24 mouse cellular contexts compared by ENCODE assay signal in the genomic region with DNA sequence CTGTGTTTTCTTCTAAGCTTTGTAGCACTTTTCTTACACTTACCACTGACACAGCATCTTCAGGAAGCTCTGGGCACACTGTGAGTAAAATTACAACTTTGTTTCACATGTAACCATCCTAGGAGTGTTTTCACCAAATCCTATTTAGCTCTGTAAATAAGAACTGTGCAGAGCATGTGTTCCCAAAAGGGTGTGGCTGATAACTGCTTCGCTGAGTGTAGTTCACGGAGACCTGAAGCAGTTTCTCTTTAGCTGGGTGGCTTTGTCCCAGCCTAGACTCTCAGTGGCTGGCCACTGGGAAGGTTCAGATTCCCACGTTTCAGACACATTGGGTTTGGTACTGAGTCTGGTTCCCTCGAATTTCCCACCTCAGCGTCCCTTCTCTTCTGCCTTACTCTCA. TPM values are rescaled to one million over a fixed set of nuclear protein-coding genes. Genes with fewer than 3 reads are reported as not detected.
DNase-seq lines count a peak whose midpoint lies in the region; ATAC-seq and TF ChIP-seq lines count a peak whose summit lies in the region.
"Had no signal": no experiment of that assay in that cellular context is flagged by ENCODE, and none has a peak within 500 bp of the region (broad histone marks: within the 10 kb centered on the region; RNA-seq: fewer than 3 reads in every experiment).

No protein-coding gene starts in this region.

- H3K4me2 ChIP-seq in CH12.LX (ENCODE audit: insufficient read depth, low read depth, poor library complexity, severe bottlenecking) = no peak overlapping the region
- H3K4me2 ChIP-seq in intestine, embryonic 15.5 days (replicated peaks) = 0 out of 2 replicates have a peak overlapping the region, but pooled peaks have one; percentile 11
- H3K4me2 ChIP-seq in stomach, embryonic 14.5 days (replicated peaks; ENCODE audit: low read depth, low read length) = no peak overlapping the region
- no peak overlapping the region for H3K4me2 ChIP-seq in stomach, postnatal 0 days (replicated peaks; ENCODE audit: low read depth)
- H3K4me2 ChIP-seq: forebrain, embryonic 13.5 days; heart, embryonic 12.5 days; heart, embryonic 15.5 days; hindbrain, embryonic 12.5 days; hindbrain, embryonic 15.5 days had no signal

- H3K36me3 ChIP-seq in CH12.LX (replicated peaks in 1 of 2; ENCODE audit: control insufficient read depth in 1 of 2, insufficient read depth in 1 of 2, low read length in 1 of 2) = peaks cover 0 to 2% of the 10 kb centered on the region in 2 experiments
- H3K36me3 ChIP-seq in intestine, embryonic 15.5 days = no peaks in the 10 kb centered on the region
- H3K36me3 ChIP-seq in stomach, embryonic 14.5 days (ENCODE audit: control insufficient read depth, insufficient read depth, low read length) = no peaks in the 10 kb centered on the region
- no peaks in the 10 kb centered on the region for H3K36me3 ChIP-seq in stomach, postnatal 0 days (ENCODE audit: control insufficient read depth, insufficient read depth, low read length)
- H3K36me3 ChIP-seq: forebrain, embryonic 10.5 days; heart, embryonic 12.5 days; heart, embryonic 15.5 days; hindbrain, embryonic 12.5 days; hindbrain, embryonic 15.5 days had no signal

- no peak overlapping the region for H3K4me3 ChIP-seq in CH12.LX (replicated peaks in 1 of 3; ENCODE audit: low read depth in 2 of 3, low read length in 2 of 3, poor library complexity in 1 of 3)
- no peak overlapping the region for H3K4me3 ChIP-seq in intestine, embryonic 15.5 days (replicated peaks)
- no peak overlapping the region for H3K4me3 ChIP-seq in stomach, embryonic 14.5 days (ENCODE audit: low read depth, low read length)
- no peak overlapping the region for H3K4me3 ChIP-seq in stomach, postnatal 0 days (ENCODE audit: low read depth, low read length)
- H3K4me3 ChIP-seq: forebrain, embryonic 10.5 days; forebrain, embryonic 13.5 days; heart, embryonic 12.5 days; heart, embryonic 15.5 days; hindbrain, embryonic 12.5 days; hindbrain, embryonic 15.5 days had no signal

- TF ChIP-seq POLR2A in CH12.LX (IDR thresholded peaks at IDR 0.05; ENCODE audit: low read depth, low read length) = no peak

- no peak for TF ChIP-seq EP300 in CH12.LX (IDR thresholded peaks at IDR 0.05; ENCODE audit: low read length)
- TF ChIP-seq EP300 in stomach, postnatal 0 days (optimal IDR thresholded peaks at IDR 0.05) = no peak

- WGBS in intestine, embryonic 15.5 days = 64% methylated on average over 5 of the region's 5 CpGs
- WGBS in stomach, embryonic 14.5 days = 67% methylated on average over 5 of the region's 5 CpGs
- 52% methylated on average over 5 of the region's 5 CpGs for WGBS in stomach, postnatal 0 days

- dilution Hi-C loops in CH12.LX (cut with MboI; ENCODE audit: extremely low pct_ligation_motif_present, extremely low pct_unique_long_range_greater_than_20kb, low sequenced_read_pairs) = no loop called here

- in situ Hi-C loops in CH12.LX (cut with MboI; ENCODE audit: low pct_ligation_motif_present, low pct_unique_long_range_greater_than_20kb, low sequenced_read_pairs) = no loop called here

- peaks cover 10% of the 10 kb centered on the region for H3K9me3 ChIP-seq in CH12.LX (replicated peaks; ENCODE audit: low read length)
- H3K9me3 ChIP-seq in intestine, embryonic 15.5 days = no peaks in the 10 kb centered on the region
- no peaks in the 10 kb centered on the region for H3K9me3 ChIP-seq in stomach, embryonic 14.5 days (ENCODE audit: control insufficient read depth, low read depth, low read length)
- H3K9me3 ChIP-seq in stomach, postnatal 0 days (ENCODE audit: control insufficient read depth, low read length) = no peaks in the 10 kb centered on the region
- H3K9me3 ChIP-seq: forebrain, embryonic 10.5 days; forebrain, embryonic 13.5 days; heart, embryonic 12.5 days; heart, embryonic 15.5 days; hindbrain, embryonic 12.5 days; hindbrain, embryonic 15.5 days had no signal

- peak; percentile 78 for ATAC-seq in intestine, embryonic 15.5 days
- ATAC-seq in stomach, embryonic 14.5 days (ENCODE audit: insufficient number of reproducible peaks, insufficient read depth, low FRiP score, low read depth) = 0 out of 2 replicates have a peak, but pooled peaks have one; percentile 20
- peak; percentile 81; the same call in 1 of the 2 replicates for ATAC-seq in stomach, postnatal 0 days (ENCODE audit: low FRiP score, low TSS enrichment)
- ATAC-seq: activated CD4-positive, CD25-positive, alpha-beta regulatory T cell, adult 4 months; CD4-positive, CD25-positive, alpha-beta regulatory T cell, adult 4 months; forebrain, embryonic 13.5 days; forebrain, embryonic 16.5 days had no signal

- TF ChIP-seq CTCF in CH12.LX (conservative IDR thresholded peaks at IDR 0.05 in 1 of 2, IDR thresholded peaks at IDR 0.05 in 1 of 2; ENCODE audit: low read depth in 2 of 2, low read length in 2 of 2) = no peak
- TF ChIP-seq CTCF in stomach, postnatal 0 days (IDR thresholded peaks at IDR 0.05; ENCODE audit: low read depth) = no peak

- TF ChIP-seq RAD21 in CH12.LX (IDR thresholded peaks at IDR 0.05; ENCODE audit: low read depth, low read length) = no peak

- H3K27me3 ChIP-seq in CH12.LX (replicated peaks) = no peaks in the 10 kb centered on the region
- no peaks in the 10 kb centered on the region for H3K27me3 ChIP-seq in intestine, embryonic 15.5 days (replicated peaks)
- H3K27me3 ChIP-seq in stomach, embryonic 14.5 days (ENCODE audit: control insufficient read depth, insufficient read depth, low read length) = no peaks in the 10 kb centered on the region
- H3K27me3 ChIP-seq in stomach, postnatal 0 days (ENCODE audit: control insufficient read depth, insufficient read depth, low read length) = no peaks in the 10 kb centered on the region
- H3K27me3 ChIP-seq: forebrain, embryonic 13.5 days; heart, embryonic 12.5 days; heart, embryonic 15.5 days; hindbrain, embryonic 12.5 days; hindbrain, embryonic 15.5 days had no signal

- no peak for DNase-seq in CH12.LX (ENCODE audit: extremely low read depth)
- DNase-seq in stomach, postnatal 0 days (ENCODE audit: low spot score) = peak; percentile 50
- no peak for DNase-seq in heart, adult 18-20 months
- DNase-seq in neural tube, embryonic 10.5 days (ENCODE audit: extremely low spot score, low spot score) = no peak
- DNase-seq: adrenal gland, adult 8-10 months; adrenal gland, postnatal 25 days; cerebellum, adult 11-12 months; cerebellum, adult 8-10 months; cerebellum, postnatal 10 days; cerebellum, postnatal 36 days; gastrocnemius, postnatal 14 days; heart, adult 11 months; heart, postnatal 14 days had no signal

- no peaks in the 10 kb centered on the region for H3K79me2 ChIP-seq in CH12.LX (replicated peaks; ENCODE audit: control insufficient read depth, extremely low read depth, insufficient read depth, poor library complexity, severe bottlenecking)

- peaks cover 5 to 31% of the 10 kb centered on the region in 2 experiments; a peak in 3 of 4 replicates for H3K4me1 ChIP-seq in CH12.LX (ENCODE audit: control insufficient read depth in 1 of 2, insufficient read depth in 2 of 2)
- H3K4me1 ChIP-seq in intestine, embryonic 15.5 days (replicated peaks) = no peaks in the 10 kb centered on the region
- H3K4me1 ChIP-seq in stomach, embryonic 14.5 days (ENCODE audit: control insufficient read depth, insufficient read depth, low read length) = no peaks in the 10 kb centered on the region
- no peaks in the 10 kb centered on the region; the same call in 1 of the 2 replicates for H3K4me1 ChIP-seq in stomach, postnatal 0 days (replicated peaks; ENCODE audit: control insufficient read depth, insufficient read depth)
- H3K4me1 ChIP-seq: forebrain, embryonic 10.5 days; forebrain, embryonic 13.5 days; heart, embryonic 12.5 days; heart, embryonic 15.5 days; hindbrain, embryonic 12.5 days; hindbrain, embryonic 15.5 days had no signal

- H3K27ac ChIP-seq in CH12.LX (ENCODE audit: insufficient read depth, low read depth) = peak overlapping the region; percentile 52; the same call in 1 of the 2 replicates
- H3K27ac ChIP-seq in intestine, embryonic 15.5 days = no peak overlapping the region
- peak overlapping the region; percentile 39; the same call in 1 of the 2 replicates for H3K27ac ChIP-seq in stomach, embryonic 14.5 days (ENCODE audit: low read length)
- peak overlapping the region; percentile 31; the same call in 1 of the 2 replicates for H3K27ac ChIP-seq in stomach, postnatal 0 days (replicated peaks)
- H3K27ac ChIP-seq: forebrain, embryonic 10.5 days; forebrain, embryonic 13.5 days; heart, embryonic 15.5 days; hindbrain, embryonic 12.5 days; hindbrain, embryonic 15.5 days had no signal

- no peak overlapping the region for H3K9ac ChIP-seq in CH12.LX (ENCODE audit: insufficient read depth, low read depth)
- H3K9ac ChIP-seq in intestine, embryonic 15.5 days = no peak overlapping the region
- no peak overlapping the region for H3K9ac ChIP-seq in stomach, embryonic 14.5 days (replicated peaks; ENCODE audit: low read depth, low read length)
- no peak overlapping the region for H3K9ac ChIP-seq in stomach, postnatal 0 days (ENCODE audit: low read length)
- H3K9ac ChIP-seq: forebrain, embryonic 13.5 days; heart, embryonic 12.5 days; heart, embryonic 15.5 days; hindbrain, embryonic 12.5 days; hindbrain, embryonic 15.5 days had no signal

TF ChIP-seq in CH12.LX, 34 proteins besides CTCF, POLR2A, EP300 and RAD21:
- 0 out of 2 replicates have a peak, but pooled peaks have one; percentile 15 for TF ChIP-seq CHD2 (IDR thresholded peaks at IDR 0.05; ENCODE audit: low read length)
- TF ChIP-seq MAZ (IDR thresholded peaks at IDR 0.05; ENCODE audit: low read depth, low read length) = no peak

RNA-seq across cellular contexts. Expression of gene Zfp281, which starts 22.4 kb away (rescaled TPM):
- total RNA-seq in CH12.LX (2012; rRNA removed) (20.7 and 23.0 TPM in 2 replicates), CH12.LX (2014; rRNA removed) (39.5 and 40.4 TPM in 2 replicates)
- 15.4 and 17.2 TPM in 2 replicates for polyA plus RNA-seq in CH12.LX (2012; ENCODE audit: insufficient read length, low read depth)
- polyA plus RNA-seq in intestine, embryonic 15.5 days (2015; fragmentation: Nextera tagmentation; extraction: Ambion mirVana) = 12.4 and 16.5 TPM in 2 replicates
- polyA plus RNA-seq in stomach, embryonic 14.5 days (2014; fragmentation: Nextera tagmentation; extraction: Ambion mirVana) = 20.7 and 22.0 TPM in 2 replicates
- 7.4 and 7.5 TPM in 2 replicates for polyA plus RNA-seq in stomach, postnatal 0 days (2015; fragmentation: Nextera tagmentation; extraction: Ambion mirVana)
- total RNA-seq in heart, adult 18-20 months (2021) = 10 to 100 TPM in 1 of 2 experiments, 1 to 10 TPM in 1; 9.0 to 10.9 TPM

Comparison
In these comparisons a context has a peak if more than half of its experiments do, and no peak if none do; other contexts are left out.
1. ATAC-seq: peak in every context shown above with its lines; median percentile 81 in stomach, postnatal 0 days; 78 in intestine, embryonic 15.5 days; 20 in stomach, embryonic 14.5 days.